Mouse (Mus musculus): ENCODE results near the gene Cdc26. TPM values are rescaled to one million over a fixed set of nuclear protein-coding genes. Genes with fewer than 3 reads are reported as not detected.
A peak's percentile ranks its signal among the peaks of the same experiment; 100 is the strongest.

Cdc26 gene
- total RNA-seq, 2 experiments from 2014 or later: 134 to 206 TPM

DNA sequence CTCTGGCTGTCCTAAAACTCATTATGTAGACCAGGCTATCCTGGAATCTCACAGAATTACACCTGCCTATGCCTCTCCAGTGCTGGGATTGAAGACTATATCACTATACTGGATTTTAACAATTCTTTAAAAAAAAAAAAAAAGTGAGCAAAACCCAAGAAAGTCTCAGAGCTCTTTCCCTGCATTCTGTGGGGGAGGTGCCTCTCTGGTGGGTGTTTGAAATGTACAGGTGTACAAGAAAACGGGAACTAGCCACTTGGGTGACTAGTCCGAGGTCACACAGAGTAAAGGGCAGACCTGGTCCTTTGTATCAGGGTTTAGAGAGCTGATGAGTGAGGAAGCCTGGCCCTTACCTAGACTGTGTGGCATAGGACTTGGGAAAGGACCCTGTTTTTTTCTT lies 46.0 kb downstream of the Cdc26 start:
- no peak for ATAC-seq (replicated peaks; ENCODE audit: poor library complexity)

DNA sequence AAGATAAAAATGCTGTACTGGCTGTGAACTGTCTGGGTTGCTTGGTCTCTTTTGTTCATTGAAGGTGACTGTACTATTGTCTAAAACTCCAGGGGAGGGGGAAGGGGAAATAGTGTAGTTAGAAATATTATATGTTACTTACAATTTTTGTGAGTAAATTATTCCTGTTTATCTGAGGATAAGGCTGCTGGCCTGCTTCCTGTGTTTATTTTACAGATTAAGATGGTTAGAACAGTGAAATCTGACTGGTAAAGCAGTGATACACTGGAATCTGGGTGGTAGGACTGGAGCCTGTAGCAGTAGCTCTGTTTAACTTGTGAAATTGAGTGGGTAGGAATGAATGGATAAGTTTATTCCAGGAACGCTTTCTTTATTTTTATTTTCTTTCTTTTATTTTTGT lies 46.4 kb downstream of the Cdc26 start:
- ATAC-seq (replicated peaks; ENCODE audit: poor library complexity): no peak

DNA sequence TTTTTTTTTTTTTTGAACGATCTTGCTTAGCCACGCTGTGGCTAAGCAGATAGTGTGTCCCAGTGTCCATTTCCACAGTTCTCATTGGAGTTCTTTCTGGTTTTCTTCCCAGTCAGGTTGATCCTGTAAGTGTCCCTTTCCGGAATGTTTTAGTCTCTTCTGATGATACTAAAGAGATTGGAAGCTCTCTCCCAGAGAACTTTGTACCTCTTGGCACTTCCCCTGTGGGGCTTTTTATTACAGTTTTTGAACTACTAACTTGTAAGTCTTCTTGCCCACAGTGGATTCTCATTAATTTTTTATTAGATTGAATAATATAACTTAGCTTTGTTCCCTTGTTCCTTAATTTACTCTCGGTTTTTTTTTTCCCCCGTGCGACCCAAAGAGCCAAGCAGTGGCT lies 46.9 kb downstream of the Cdc26 start:
- ATAC-seq (replicated peaks; ENCODE audit: poor library complexity): no peak

DNA sequence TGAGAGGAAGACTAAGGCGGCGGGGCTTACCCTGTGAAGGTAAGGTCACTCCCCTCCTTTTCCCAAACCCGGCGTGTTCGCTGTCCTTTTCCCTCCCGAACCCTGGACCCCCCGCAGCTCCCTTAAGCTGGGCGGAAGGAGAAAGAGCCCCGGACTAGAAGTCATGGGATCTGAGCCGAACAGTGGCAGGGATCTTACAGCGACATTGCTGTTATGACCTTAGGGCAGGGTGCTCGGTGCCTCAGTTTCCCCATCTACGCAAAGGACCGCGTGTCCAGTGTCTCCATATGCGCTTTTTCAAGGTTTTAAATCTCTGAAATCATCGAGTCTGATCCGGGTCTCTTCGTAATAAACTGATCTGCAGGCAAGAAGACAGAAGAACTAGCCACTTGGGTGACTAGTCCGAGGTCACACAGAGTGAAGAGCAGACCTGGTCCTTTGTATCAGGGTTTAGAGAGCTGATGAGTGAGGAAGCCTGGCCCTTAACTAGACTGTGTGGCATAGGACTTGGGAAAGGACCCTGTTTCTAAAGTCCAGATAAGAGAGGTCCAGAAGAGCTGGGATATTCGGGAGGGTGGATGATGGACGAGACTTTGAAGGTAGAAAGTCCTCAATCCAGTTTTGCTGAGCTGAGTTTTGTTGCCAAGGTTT lies 47.5 kb downstream of the Cdc26 start:
- no peak; the same call in 1 of the 2 replicates for ATAC-seq (replicated peaks; ENCODE audit: poor library complexity)

DNA sequence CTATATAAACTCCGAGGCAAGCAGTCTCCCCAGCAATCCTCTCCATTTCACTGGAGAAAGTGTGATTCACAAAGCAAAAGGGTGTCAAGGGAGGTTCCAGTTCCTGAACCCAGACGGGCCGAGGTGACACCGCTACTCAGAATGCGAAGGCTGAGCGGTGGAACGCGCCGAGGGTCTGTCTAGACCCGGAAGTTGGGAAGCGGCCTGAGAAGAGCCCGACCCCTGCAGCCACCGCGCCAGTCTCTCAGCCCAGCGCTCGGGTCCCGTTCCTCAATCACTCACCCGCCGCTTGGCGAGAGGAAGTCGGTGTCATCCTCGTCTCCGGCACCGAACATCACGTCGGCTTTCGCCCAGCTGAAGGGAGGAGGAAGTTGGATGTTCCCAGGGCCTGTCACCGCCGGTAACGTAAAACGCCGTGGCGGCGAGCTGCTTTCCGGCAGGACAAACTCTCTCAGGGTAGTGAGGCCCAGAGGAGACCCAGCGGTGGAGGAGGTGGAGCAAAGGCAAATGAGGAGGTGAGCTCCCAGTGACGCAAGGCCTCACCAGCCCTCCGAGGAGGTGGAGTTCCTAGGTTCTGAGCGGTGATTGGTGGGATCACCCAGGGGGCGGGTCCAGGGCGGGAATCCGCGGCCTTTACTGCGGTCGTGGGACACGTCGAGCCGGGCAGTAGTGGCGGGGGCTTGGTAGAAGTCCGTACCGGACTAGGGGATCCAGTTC lies 48.2 kb downstream of the Cdc26 start, which contains the start of the genes Fkbp15 and Slc31a1:
Fkbp15 (minus strand) TSS at position 461 of the 717 bp plus-strand sequence.
Slc31a1 (plus strand) TSS at position 640 of the 717 bp plus-strand sequence.
- peak; percentile 91 for ATAC-seq (replicated peaks; ENCODE audit: poor library complexity)

DNA sequence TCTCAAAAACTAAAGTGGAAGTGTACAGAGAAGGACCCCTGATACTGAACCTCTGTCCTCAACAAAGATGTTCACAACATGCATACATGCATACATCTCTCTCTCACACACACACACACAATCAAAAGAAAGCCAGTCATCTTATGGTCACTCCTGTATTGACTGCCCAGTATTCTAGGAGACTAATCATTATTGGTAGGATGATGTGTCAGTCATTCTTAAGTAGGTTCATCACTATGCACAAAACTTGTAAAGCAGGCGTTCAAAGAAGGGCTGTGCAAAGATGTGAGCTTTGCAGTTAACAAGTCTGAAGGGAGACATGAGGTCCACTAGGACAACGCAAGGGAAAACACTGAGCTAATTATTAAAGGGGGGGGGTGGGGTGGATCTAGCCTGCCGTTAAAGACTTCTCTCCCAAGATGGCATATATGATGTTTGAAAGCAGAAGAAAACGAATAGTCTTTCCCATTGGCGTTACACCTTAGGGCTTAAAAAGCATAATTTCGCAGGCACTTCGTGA lies 49.1 kb downstream of the Cdc26 start:
- ATAC-seq (replicated peaks; ENCODE audit: poor library complexity): no peak

DNA sequence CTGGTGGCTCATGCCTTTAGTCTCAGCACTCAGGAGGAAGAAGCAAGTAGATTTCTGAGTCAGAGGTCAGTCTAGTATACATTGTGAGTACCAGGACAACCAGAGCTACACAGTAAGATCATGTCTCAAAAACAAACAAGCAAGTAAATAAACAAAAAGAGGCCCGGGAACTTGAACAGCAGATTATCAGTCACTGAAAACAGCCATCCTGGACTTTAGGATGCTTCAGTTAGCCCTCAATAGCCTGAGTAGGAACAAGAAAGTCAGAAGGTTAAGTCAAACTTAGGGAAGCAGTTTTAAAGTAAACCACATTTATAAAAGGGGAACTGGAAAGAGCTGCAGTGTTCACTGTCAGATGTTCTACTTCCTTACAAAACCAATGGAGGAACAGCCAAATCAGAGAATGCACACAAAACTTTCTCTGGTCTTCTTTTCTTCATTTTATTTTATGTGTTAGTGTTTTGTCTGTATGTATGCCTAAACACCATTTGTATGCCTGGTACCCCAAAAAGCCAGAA lies 50.8 kb downstream of the Cdc26 start:
- 0 out of 2 replicates have a peak, but pooled peaks have one; percentile 18 for ATAC-seq (replicated peaks; ENCODE audit: poor library complexity)

DNA sequence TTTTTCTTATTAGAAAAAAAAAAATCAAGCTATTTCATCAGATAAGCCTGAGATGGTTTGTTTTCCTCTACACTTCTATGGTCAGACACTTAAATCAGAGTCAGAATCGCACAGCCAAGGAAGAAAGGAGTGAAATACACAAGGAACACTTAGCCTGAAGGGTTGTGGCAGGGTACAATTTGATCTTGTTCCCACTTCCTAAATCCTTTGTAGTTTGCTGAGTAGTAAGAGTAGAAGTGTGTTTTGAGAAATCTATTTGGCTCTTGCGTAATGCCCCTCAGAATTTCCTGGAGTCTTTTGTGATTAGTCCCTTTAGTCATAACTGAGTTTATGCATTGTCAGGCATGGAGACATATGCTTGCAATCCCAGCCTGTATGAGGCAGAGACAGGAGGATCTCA lies 59.1 kb downstream of the Cdc26 start:
- peak; percentile 76 for ATAC-seq (replicated peaks; ENCODE audit: poor library complexity)

DNA sequence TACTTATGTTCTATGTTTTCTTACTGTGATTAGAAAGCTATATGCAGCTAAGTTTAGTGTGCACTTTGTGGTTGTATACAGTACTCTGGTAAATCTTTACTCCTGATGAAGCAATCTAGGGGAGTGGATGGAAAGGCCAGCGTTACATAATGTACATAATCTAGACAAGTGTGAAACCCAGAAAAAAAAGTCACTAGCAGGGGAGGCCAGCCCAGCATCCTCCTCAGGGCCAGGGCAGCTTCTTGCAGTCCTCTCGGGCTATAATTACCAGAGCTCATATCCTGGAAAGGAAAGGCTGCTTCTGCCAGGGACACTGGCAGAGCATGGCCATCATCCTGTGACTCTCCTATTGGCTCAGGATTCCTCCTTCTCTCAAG lies 60.1 kb downstream of the Cdc26 start:
- no peak; the same call in 1 of the 2 replicates for ATAC-seq (replicated peaks; ENCODE audit: poor library complexity)

DNA sequence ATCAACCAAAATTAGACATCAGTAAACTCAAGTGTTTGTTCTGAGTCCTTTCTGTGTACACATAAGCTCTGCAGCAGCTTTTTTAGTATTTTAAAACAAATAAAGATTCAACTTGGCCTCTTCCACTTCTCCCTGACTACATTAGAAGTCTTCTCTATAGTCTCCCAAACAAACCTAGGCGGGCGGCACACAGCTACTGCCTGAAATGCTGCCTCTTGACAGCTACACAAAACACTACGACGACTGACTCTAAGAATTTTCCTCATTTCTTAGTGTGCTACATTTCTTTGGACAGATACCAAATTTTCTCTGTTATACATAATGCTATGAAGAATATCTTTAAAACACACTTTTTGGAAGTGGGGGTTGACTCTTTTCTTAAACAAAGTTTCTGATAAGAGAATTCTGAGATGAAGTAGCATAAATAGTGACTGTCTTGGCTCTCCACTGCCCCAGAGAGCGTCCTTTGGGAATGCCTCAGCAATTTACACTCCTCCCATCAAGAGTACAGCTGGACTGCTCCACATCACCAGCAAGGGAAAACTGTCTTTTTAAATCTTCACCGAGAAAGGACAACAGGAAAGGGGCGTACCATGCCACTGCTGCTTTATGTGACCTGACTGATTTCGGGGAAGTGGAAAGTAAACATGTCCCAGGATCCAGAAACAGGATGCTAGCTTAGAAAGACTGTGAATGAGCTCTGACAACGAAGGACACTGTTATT lies 60.7 kb downstream of the Cdc26 start:
- no peak for ATAC-seq (replicated peaks; ENCODE audit: poor library complexity)

DNA sequence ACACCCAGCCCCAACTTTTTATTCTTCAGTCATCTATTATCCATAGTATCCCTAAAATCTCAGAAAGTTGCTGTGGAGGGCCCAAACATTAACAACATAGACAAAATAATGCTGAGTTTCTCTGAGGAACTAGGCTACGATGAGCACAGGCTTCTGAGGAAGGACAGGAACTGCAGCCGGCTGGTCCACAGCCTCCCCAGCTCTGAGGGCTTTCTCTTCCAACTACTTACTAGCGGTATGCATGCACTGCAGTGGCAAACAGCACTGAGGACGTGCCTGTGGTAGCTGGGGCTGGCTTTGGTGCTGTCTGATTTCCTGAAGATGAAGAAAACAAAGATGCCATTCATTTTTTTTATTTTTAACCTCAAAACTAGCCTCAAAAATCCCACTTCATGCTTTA lies 62.6 kb downstream of the Cdc26 start:
- ATAC-seq (replicated peaks; ENCODE audit: poor library complexity): no peak

DNA sequence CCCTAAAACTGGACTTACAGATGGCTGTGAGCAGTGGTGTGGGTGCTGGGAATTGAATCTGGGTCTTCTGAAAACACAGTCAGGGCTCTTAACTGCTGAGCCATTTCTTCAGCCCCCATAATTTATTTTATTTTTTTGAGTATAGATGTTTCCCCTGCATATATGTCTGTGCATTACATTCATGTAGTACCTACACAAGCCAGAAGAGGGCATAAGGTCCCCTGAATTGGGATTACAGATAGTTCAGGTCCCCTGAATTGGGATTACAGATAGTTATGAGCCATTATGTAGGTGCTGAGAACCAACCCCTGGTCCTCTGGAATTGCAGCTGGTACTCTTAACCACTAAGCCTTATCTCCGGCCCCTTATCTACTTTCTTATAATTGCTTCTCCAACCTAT lies 64.4 kb downstream of the Cdc26 start:
- peak; percentile 73 for ATAC-seq (replicated peaks; ENCODE audit: poor library complexity)

DNA sequence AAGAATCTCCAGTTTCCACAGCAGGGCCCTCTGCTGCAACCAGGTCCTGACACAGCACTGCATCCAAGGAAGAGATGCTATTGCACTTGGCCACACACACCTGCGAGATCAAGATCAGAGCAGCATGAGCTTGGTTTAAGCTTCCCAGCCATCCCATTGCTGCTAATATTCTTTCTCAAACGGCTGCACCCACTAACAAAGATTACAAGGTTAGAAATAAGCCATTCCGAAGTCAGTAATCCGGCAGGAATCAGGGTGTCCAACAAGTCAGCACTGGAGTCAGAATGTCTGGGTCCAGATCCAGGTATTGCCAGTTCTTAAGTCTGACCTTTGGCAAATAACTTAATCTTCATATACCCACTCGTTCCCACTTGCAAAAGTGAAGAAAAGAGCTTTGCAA lies 69.9 kb downstream of the Cdc26 start:
- no peak for ATAC-seq (replicated peaks; ENCODE audit: poor library complexity)

Other genes with a start within 250 kb of the Cdc26 start
- 0.54 TPM in 1 of 2 replicates, not detected in the other for gene Zfp37, start 177.6 kb downstream of the Cdc26 start, total RNA-seq (2015)
- gene Zfp37, start 177.6 kb downstream of the Cdc26 start, total RNA-seq (2017): not detected in 2 replicates
- 16.9 and 21.8 TPM in 2 replicates for gene Slc31a2, start 146.1 kb downstream of the Cdc26 start, total RNA-seq (2015)
- gene Slc31a2, start 146.1 kb downstream of the Cdc26 start, total RNA-seq (2017): 18.6 and 23.0 TPM in 2 replicates
- gene Fkbp15, start 48.1 kb downstream of the Cdc26 start, total RNA-seq (2015): 22.1 and 24.8 TPM in 2 replicates
- 41.4 and 49.9 TPM in 2 replicates for gene Fkbp15, start 48.1 kb downstream of the Cdc26 start, total RNA-seq (2017)
- gene Slc31a1, start 47.9 kb downstream of the Cdc26 start, total RNA-seq (2015): 19.3 and 22.3 TPM in 2 replicates
- gene Slc31a1, start 47.9 kb downstream of the Cdc26 start, total RNA-seq (2017): 18.4 and 18.9 TPM in 2 replicates
- 14.8 and 16.7 TPM in 2 replicates for gene Prpf4, start 155 bp upstream of the Cdc26 start, total RNA-seq (2015)
- 14.4 and 15.9 TPM in 2 replicates for gene Prpf4, start 155 bp upstream of the Cdc26 start, total RNA-seq (2017)
- gene Rnf183, start 26.6 kb upstream of the Cdc26 start, total RNA-seq (2015): not detected in 2 replicates
- not detected in 2 replicates for gene Rnf183, start 26.6 kb upstream of the Cdc26 start, total RNA-seq (2017)
- gene Wdr31, start 62.3 kb upstream of the Cdc26 start, total RNA-seq (2015): 0.95 and 1.2 TPM in 2 replicates
- 0.50 and 1.5 TPM in 2 replicates for gene Wdr31, start 62.3 kb upstream of the Cdc26 start, total RNA-seq (2017)
- not detected in 2 replicates for gene Bspry, start 71.4 kb upstream of the Cdc26 start, total RNA-seq (2015)
- not detected in 2 replicates for gene Bspry, start 71.4 kb upstream of the Cdc26 start, total RNA-seq (2017)
- 1.1 and 3.3 TPM in 2 replicates for gene Hdhd3, start 94.8 kb upstream of the Cdc26 start, total RNA-seq (2015)
- 0.92 and 2.5 TPM in 2 replicates for gene Hdhd3, start 94.8 kb upstream of the Cdc26 start, total RNA-seq (2017)
- 33.6 and 50.9 TPM in 2 replicates for gene Alad, start 111.3 kb upstream of the Cdc26 start, total RNA-seq (2015)
- gene Alad, start 111.3 kb upstream of the Cdc26 start, total RNA-seq (2017): 24.1 and 25.0 TPM in 2 replicates
- gene Pole3, start 116.4 kb upstream of the Cdc26 start, total RNA-seq (2015): 56.8 and 60.9 TPM in 2 replicates
- 80.7 TPM in 2 replicates for gene Pole3, start 116.4 kb upstream of the Cdc26 start, total RNA-seq (2017)
- gene 4933430I17Rik, start 116.7 kb upstream of the Cdc26 start, total RNA-seq (2015): 0.27 TPM in 1 of 2 replicates, not detected in the other
- 0.08 and 1.4 TPM in 2 replicates for gene 4933430I17Rik, start 116.7 kb upstream of the Cdc26 start, total RNA-seq (2017)
- gene Rgs3, start 151.2 kb upstream of the Cdc26 start, total RNA-seq (2015): 4.2 and 5.2 TPM in 2 replicates
- gene Rgs3, start 151.2 kb upstream of the Cdc26 start, total RNA-seq (2017): 9.7 and 10.8 TPM in 2 replicates